Mouse (Mus musculus): Measurements from ENCODE around the gene Skap2.
A peak's percentile ranks its signal among the peaks of the same experiment; 100 is the strongest.

The Skap2 gene

GRCm38 (mm10) chr6:51895753-51896152, 116.6 kb downstream of the Skap2 start:
- no peak for DNase-seq (ENCODE audit: extremely low spot score, low read depth, low spot score)

GRCm38 (mm10) chr6:51894717-51895116, 117.6 kb downstream of the Skap2 start:
- DNase-seq (ENCODE audit: extremely low spot score, low read depth, low spot score) = no peak

GRCm38 (mm10) chr6:51890356-51890755, 122.0 kb downstream of the Skap2 start:
- DNase-seq (ENCODE audit: extremely low spot score, low read depth, low spot score) = no peak

GRCm38 (mm10) chr6:51889824-51890223, 122.5 kb downstream of the Skap2 start:
- DNase-seq (ENCODE audit: extremely low spot score, low read depth, low spot score) = no peak

- no peak for DNase-seq (ENCODE audit: extremely low spot score, low read depth, low spot score)
Observed at GRCm38 (mm10) chr6:51886902-51887431, 125.4 kb downstream of the Skap2 start.

- DNase-seq (ENCODE audit: extremely low spot score, low read depth, low spot score) = no peak
Observed at GRCm38 (mm10) chr6:51882880-51883274, 129.5 kb downstream of the Skap2 start.

- no peak for DNase-seq (ENCODE audit: extremely low spot score, low read depth, low spot score)
Observed at GRCm38 (mm10) chr6:51882266-51882879, 130.0 kb downstream of the Skap2 start.

GRCm38 (mm10) chr6:51881181-51881968, 131.0 kb downstream of the Skap2 start:
- no peak for DNase-seq (ENCODE audit: extremely low spot score, low read depth, low spot score)

- DNase-seq (ENCODE audit: extremely low spot score, low read depth, low spot score) = no peak
Observed at GRCm38 (mm10) chr6:51880778-51881177, 131.6 kb downstream of the Skap2 start.

GRCm38 (mm10) chr6:51878551-51878950, 133.8 kb downstream of the Skap2 start:
- DNase-seq (ENCODE audit: extremely low spot score, low read depth, low spot score) = no peak

GRCm38 (mm10) chr6:51876841-51877553, 135.4 kb downstream of the Skap2 start:
- DNase-seq (ENCODE audit: extremely low spot score, low read depth, low spot score) = no peak

GRCm38 (mm10) chr6:51875884-51876626, 136.3 kb downstream of the Skap2 start:
- no peak for DNase-seq (ENCODE audit: extremely low spot score, low read depth, low spot score)

GRCm38 (mm10) chr6:51874035-51874434, 138.3 kb downstream of the Skap2 start:
- DNase-seq (ENCODE audit: extremely low spot score, low read depth, low spot score) = no peak

- DNase-seq (ENCODE audit: extremely low spot score, low read depth, low spot score) = no peak
Observed at GRCm38 (mm10) chr6:51871135-51871534, 141.2 kb downstream of the Skap2 start.

GRCm38 (mm10) chr6:51870294-51870693, 142.1 kb downstream of the Skap2 start:
- no peak for DNase-seq (ENCODE audit: extremely low spot score, low read depth, low spot score)

GRCm38 (mm10) chr6:51866596-51866995, 145.8 kb downstream of the Skap2 start:
- DNase-seq (ENCODE audit: extremely low spot score, low read depth, low spot score) = no peak

- no peak for DNase-seq (ENCODE audit: extremely low spot score, low read depth, low spot score)
Observed at GRCm38 (mm10) chr6:51863508-51863907, 148.8 kb downstream of the Skap2 start.

- no peak for DNase-seq (ENCODE audit: extremely low spot score, low read depth, low spot score)
Observed at GRCm38 (mm10) chr6:51860300-51860699, 152.0 kb downstream of the Skap2 start.

- DNase-seq (ENCODE audit: extremely low spot score, low read depth, low spot score) = peak; percentile 90
Observed at GRCm38 (mm10) chr6:51857821-51858220, 154.5 kb downstream of the Skap2 start.

- DNase-seq (ENCODE audit: extremely low spot score, low read depth, low spot score) = no peak
Observed at GRCm38 (mm10) chr6:51853291-51853690, 159.1 kb downstream of the Skap2 start.

- no peak for DNase-seq (ENCODE audit: extremely low spot score, low read depth, low spot score)
Observed at GRCm38 (mm10) chr6:51852643-51853042, 159.7 kb downstream of the Skap2 start.
